Mouse (Mus musculus): ENCODE results near the gene Ap1m2.

DNA sequence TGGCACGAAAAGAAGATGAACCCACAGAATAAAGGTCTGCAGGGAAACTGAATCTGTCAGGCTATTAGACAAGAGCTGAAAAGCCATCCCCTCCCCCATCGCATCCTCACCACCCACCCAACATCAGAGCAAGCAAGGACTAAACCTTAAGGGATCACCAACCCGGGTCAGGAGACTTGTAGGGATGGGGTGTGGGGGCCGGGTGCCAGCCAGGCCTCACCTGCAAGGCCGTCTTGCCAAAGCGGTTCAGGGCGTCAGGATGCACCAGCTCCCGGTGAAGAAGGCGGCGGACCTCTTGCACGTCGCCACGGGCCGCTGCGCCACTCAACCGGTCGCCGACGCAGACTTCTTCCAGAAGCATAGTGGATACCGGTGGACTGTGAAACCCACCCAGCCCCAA is 21.5 kb downstream of the Ap1m2 start:
- TF ChIP-seq CTCF (IDR thresholded peaks at IDR 0.05; ENCODE audit: borderline replicate concordance, extremely low read depth, insufficient read depth, insufficient read length) = no peak
- no peak for TF ChIP-seq POLR2A (IDR thresholded peaks at IDR 0.05; ENCODE audit: borderline replicate concordance, extremely low read depth, insufficient read depth, insufficient read length, poor library complexity, severe bottlenecking)

Measured in brain, embryonic 14.5 days (tissue).